Mouse (Mus musculus): ENCODE results near the gene Zcchc7. TPM values are rescaled to one million over a fixed set of nuclear protein-coding genes. Genes with fewer than 3 reads are reported as not detected.

Gene Zcchc7
- polyA plus RNA-seq, 1 experiment from 2014 or later: 22.1 TPM

GRCm38 (mm10) chr4:44830609-44831008 lies 74.9 kb downstream of the Zcchc7 start:
- CTCF ChIA-PET: no interaction called here
- DNase-seq (ENCODE audit: low read depth, low spot score): no peak
- in situ Hi-C loops (cut with MboI; ENCODE audit: low pct_unique_long_range_greater_than_20kb): no loop called here
- no peak for ATAC-seq
- no peak for TF ChIP-seq CTCF (IDR thresholded peaks at IDR 0.05)
- no peaks in the 10 kb centered on the region for H3K27me3 ChIP-seq
- POLR2A ChIA-PET: interaction anchor here (0.6 kb wide), 1 partner anchor 16 kb away, joined by 4 read pairs; no protein-coding TSS in a partner anchor

GRCm38 (mm10) chr4:44851835-44852251 lies 96.2 kb downstream of the Zcchc7 start:
- ChIA-PET CTCF (interaction anchor here (1.2 kb wide), 1 partner anchor 13 kb away, joined by 3 read pairs; no protein-coding TSS in a partner anchor), POLR2A (no interaction called here)
- no peaks in the 10 kb centered on the region for H3K27me3 ChIP-seq
- DNase-seq (ENCODE audit: low read depth, low spot score) (no peak), ATAC-seq (no peak)
- TF ChIP-seq CTCF (IDR thresholded peaks at IDR 0.05): no peak
- in situ Hi-C loops (cut with MboI; ENCODE audit: low pct_unique_long_range_greater_than_20kb): no loop called here

GRCm38 (mm10) chr4:44871591-44871990 lies 115.9 kb downstream of the Zcchc7 start:
- no peak for ATAC-seq
- POLR2A ChIA-PET: no interaction called here

GRCm38 (mm10) chr4:44872048-44872447 lies 116.4 kb downstream of the Zcchc7 start:
- no peaks in the 10 kb centered on the region for H3K27me3 ChIP-seq
- DNase-seq (ENCODE audit: low read depth, low spot score): no peak
- POLR2A ChIA-PET: no interaction called here
- no peak for TF ChIP-seq CTCF (IDR thresholded peaks at IDR 0.05)
- in situ Hi-C loops (cut with MboI; ENCODE audit: low pct_unique_long_range_greater_than_20kb): no loop called here
- ATAC-seq: no peak
- CTCF ChIA-PET: no interaction called here

More at GRCm38 (mm10) chr4:44871591-44871990, 115.9 kb downstream of the Zcchc7 start:
- no peak for TF ChIP-seq CTCF (IDR thresholded peaks at IDR 0.05)
- in situ Hi-C loops (cut with MboI; ENCODE audit: low pct_unique_long_range_greater_than_20kb): no loop called here
- no peaks in the 10 kb centered on the region for H3K27me3 ChIP-seq
- no peak for DNase-seq (ENCODE audit: low read depth, low spot score)
- CTCF ChIA-PET: no interaction called here

- in situ Hi-C loops (cut with MboI; ENCODE audit: low pct_unique_long_range_greater_than_20kb): no loop called here
- CTCF ChIA-PET: interaction anchor here (1.0 kb wide), 1 partner anchor 25 kb away, joined by 4 read pairs; no protein-coding TSS in a partner anchor
- no peak for TF ChIP-seq CTCF (IDR thresholded peaks at IDR 0.05)
- no peaks in the 10 kb centered on the region for H3K27me3 ChIP-seq
- no peak for ATAC-seq
- POLR2A ChIA-PET: interaction anchor here (0.8 kb wide), 1 partner anchor 71 kb away, joined by 5 read pairs; no protein-coding TSS in a partner anchor
- DNase-seq (ENCODE audit: low read depth, low spot score): no peak
These were observed 124.5 kb downstream of the Zcchc7 start for GRCm38 (mm10) chr4:44880065-44880623.

GRCm38 (mm10) chr4:44886143-44886542 lies 130.5 kb downstream of the Zcchc7 start:
- no peak for ATAC-seq
- TF ChIP-seq CTCF (IDR thresholded peaks at IDR 0.05): no peak
- CTCF ChIA-PET: interaction anchor here (0.8 kb wide), 1 partner anchor 12 kb away, joined by 3 read pairs; no protein-coding TSS in a partner anchor
- POLR2A ChIA-PET: no interaction called here
- in situ Hi-C loops (cut with MboI; ENCODE audit: low pct_unique_long_range_greater_than_20kb): no loop called here
- H3K27me3 ChIP-seq: no peaks in the 10 kb centered on the region
- DNase-seq (ENCODE audit: low read depth, low spot score): no peak

- ChIA-PET POLR2A (no interaction called here), CTCF (no interaction called here)
- H3K27me3 ChIP-seq: no peaks in the 10 kb centered on the region
- DNase-seq (ENCODE audit: low read depth, low spot score): no peak
- no peak for ATAC-seq
- in situ Hi-C loops (cut with MboI; ENCODE audit: low pct_unique_long_range_greater_than_20kb): no loop called here
- no peak for TF ChIP-seq CTCF (IDR thresholded peaks at IDR 0.05)
These were observed 135.7 kb downstream of the Zcchc7 start for GRCm38 (mm10) chr4:44891344-44891743.

GRCm38 (mm10) chr4:44905651-44906271 lies 150.1 kb downstream of the Zcchc7 start:
- ChIA-PET POLR2A (no interaction called here), CTCF (interaction anchor here (1.6 kb wide), 1 partner anchor 26 kb away, joined by 4 read pairs; no protein-coding TSS in a partner anchor)
- no peak for TF ChIP-seq CTCF (IDR thresholded peaks at IDR 0.05)
- no peak for DNase-seq (ENCODE audit: low read depth, low spot score)
- no peak for ATAC-seq
- no peaks in the 10 kb centered on the region for H3K27me3 ChIP-seq
- in situ Hi-C loops (cut with MboI; ENCODE audit: low pct_unique_long_range_greater_than_20kb): loop anchor here (25.0 kb wide), 1 partner anchor 343 kb away; no protein-coding TSS in a partner anchor

GRCm38 (mm10) chr4:44906399-44906798 lies 150.7 kb downstream of the Zcchc7 start:
- DNase-seq (ENCODE audit: low read depth, low spot score): no peak
- in situ Hi-C loops (cut with MboI; ENCODE audit: low pct_unique_long_range_greater_than_20kb): loop anchor here (25.0 kb wide), 1 partner anchor 344 kb away; no protein-coding TSS in a partner anchor
- TF ChIP-seq CTCF (IDR thresholded peaks at IDR 0.05): no peak
- ATAC-seq: no peak
- ChIA-PET POLR2A (no interaction called here), CTCF (no interaction called here)
- H3K27me3 ChIP-seq: no peaks in the 10 kb centered on the region

GRCm38 (mm10) chr4:44910065-44910464 lies 154.4 kb downstream of the Zcchc7 start:
- H3K27me3 ChIP-seq: no peaks in the 10 kb centered on the region
- peak; percentile 45 for TF ChIP-seq CTCF (IDR thresholded peaks at IDR 0.05)
- in situ Hi-C loops (cut with MboI; ENCODE audit: low pct_unique_long_range_greater_than_20kb): loop anchor here (25.0 kb wide), 1 partner anchor 348 kb away; no protein-coding TSS in a partner anchor
- CTCF ChIA-PET: no interaction called here
- DNase-seq (ENCODE audit: low read depth, low spot score) (no peak), ATAC-seq (no peak)
- POLR2A ChIA-PET: no interaction called here

GRCm38 (mm10) chr4:44910857-44911256 lies 155.2 kb downstream of the Zcchc7 start:
- ATAC-seq: no peak
- in situ Hi-C loops (cut with MboI; ENCODE audit: low pct_unique_long_range_greater_than_20kb): loop anchor here (25.0 kb wide), 1 partner anchor 349 kb away; no protein-coding TSS in a partner anchor
- ChIA-PET POLR2A (no interaction called here), CTCF (no interaction called here)
- no peaks in the 10 kb centered on the region for H3K27me3 ChIP-seq
- TF ChIP-seq CTCF (IDR thresholded peaks at IDR 0.05): no peak
- no peak for DNase-seq (ENCODE audit: low read depth, low spot score)
